Mouse (Mus musculus) right cerebral cortex, postnatal 36 days (tissue): ENCODE data around the gene Hoxa11.

ENCODE experiments used
- DNase-seq, 2 experiments: peaks; one replicate each; pipeline ENCODE4 v3.0.0; 2022; ENCODE audit warnings: low spot score in 2 of 2, mixed read lengths in 1 of 2

The Hoxa11 gene

GRCm38 (mm10) chr6:52220003-52220864 lies 25.4 kb downstream of the Hoxa11 start:
- DNase-seq = no peak

DNA sequence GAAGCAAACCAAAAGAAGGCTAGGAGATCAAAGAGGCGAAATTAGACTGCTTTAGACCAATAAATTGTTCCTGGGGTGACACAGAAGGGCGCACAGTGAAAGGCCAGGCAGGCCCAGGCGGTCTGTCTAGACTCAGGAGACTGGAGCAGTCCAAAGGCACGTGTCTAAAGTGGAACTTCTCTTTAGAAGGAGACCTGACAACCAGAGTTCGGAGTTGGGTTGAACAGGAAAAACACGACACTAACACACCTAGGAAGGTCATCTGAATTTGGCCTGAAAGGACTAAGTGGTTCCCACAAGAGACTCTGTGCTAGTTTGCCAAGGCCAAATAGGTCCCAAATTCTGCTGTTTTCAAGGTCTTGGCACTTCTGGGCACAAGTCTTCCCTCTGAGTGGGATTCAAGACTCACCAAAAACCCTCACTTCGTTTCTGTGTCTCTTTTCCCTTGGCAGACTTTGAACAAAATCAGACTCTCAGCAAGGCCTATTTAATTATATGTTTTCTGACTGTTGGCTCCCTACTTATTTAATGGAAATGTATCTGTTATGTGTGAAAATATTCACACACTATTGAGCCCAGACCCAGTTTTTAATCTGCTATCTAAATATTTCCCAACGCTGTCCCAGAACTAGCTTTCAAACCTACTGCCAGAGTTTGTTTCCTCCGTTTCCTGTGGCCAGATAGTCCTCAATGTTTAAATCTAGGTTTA lies 26.2 kb downstream of the Hoxa11 start:
- DNase-seq = no peak

DNA sequence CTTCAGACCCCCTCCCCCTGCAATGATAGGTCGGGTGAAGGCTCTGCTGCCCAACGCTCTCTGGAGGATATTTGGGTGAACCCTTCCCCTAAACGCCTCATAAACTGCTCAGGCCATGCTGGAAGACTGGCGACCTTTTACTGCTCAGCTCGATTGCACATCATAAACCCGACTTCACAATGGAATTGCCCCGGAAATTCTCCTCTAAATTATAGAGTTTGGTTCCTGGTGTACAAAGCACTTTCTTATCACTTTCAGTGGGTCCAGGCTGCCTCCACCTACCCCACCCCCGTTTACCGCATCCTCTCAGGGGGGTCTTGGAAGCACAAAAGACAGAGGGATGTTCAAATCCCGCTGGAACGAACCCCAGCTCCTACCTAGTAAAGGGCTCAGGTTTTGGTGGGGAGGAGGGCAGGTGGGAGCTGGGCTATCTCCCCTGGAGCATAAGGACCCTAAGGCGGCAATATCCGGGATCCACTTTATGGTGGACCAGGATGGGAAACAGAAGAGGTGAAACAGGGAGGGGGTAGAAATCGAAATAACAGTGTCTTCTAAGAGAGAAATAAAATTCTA lies 26.9 kb downstream of the Hoxa11 start:
- no peak for DNase-seq

DNA sequence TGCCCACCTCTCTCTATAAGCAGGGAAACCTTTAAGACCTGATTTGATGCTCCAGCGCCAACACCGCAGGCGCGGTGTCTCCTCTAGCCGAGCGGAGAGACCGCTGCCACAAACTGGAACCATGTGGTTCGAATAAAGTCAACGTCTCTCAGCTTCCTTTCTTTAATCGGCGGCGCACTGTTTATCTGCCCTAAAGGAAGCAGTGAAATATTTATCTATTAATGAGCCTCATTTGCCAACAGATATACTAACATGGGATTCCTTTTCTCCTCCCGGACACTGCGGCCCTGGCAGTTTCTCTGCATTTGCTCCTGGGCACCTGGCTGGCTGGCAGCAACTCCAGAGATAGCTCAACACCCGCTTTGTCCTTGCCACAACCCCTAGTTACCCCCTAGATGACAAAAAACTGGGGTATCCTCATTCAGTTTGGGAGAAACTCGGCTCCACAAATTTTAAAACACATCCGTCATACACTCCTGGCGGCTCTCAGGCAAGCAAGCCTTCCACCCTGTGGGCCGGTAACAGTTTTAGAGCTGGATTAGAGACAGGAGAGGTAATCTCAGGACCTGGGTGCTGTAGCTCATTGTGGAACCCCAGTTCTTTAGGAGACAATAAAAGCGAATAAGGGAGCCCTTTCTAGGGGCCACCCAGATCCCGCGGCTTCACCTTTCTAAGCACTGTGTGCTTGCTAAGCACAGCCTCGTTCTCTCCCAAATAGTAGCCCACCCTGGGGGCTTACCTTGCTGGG lies 27.5 kb downstream of the Hoxa11 start:
- DNase-seq = no peak

- no peak for DNase-seq
Observed at GRCm38 (mm10) chr6:52217459-52217768, 28.2 kb downstream of the Hoxa11 start.

DNA sequence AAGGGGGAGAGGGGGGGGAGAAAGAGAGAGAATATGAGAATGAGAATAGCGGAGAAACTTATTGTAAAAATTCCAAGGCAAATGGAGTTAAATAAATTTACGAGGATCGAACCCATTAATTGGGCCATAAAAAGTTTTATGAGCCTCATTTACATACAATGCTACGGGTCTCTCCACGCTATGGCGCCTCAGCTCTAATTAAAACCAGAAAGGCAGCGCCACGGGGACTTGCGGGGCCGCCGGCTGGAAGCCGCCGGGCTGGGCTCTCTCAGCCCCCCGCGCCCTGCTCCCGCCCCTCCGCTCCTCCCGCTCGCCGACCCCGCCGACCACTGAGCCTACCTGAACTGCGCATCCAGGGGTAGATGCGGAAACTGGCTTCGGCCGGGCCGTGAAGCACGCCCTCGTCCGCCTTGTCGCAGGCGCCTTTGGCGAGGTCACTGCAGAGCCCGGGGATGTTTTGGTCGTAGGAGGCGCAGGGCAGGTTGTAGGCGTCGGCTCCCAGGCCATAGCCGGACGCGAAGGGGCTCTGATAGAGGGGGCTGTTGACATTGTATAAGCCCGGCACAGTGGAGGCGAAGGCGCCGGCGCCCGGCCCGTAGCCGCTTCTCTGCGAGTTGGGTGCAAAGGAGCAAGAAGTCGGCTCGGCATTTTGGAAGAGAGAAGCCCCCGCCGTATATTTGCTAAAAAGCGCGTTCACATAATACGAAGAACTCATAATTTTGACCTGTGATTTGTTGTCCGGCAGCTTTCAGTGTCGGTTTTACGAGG lies 28.7 kb downstream of the Hoxa11 start:
- no peak for DNase-seq

DNA sequence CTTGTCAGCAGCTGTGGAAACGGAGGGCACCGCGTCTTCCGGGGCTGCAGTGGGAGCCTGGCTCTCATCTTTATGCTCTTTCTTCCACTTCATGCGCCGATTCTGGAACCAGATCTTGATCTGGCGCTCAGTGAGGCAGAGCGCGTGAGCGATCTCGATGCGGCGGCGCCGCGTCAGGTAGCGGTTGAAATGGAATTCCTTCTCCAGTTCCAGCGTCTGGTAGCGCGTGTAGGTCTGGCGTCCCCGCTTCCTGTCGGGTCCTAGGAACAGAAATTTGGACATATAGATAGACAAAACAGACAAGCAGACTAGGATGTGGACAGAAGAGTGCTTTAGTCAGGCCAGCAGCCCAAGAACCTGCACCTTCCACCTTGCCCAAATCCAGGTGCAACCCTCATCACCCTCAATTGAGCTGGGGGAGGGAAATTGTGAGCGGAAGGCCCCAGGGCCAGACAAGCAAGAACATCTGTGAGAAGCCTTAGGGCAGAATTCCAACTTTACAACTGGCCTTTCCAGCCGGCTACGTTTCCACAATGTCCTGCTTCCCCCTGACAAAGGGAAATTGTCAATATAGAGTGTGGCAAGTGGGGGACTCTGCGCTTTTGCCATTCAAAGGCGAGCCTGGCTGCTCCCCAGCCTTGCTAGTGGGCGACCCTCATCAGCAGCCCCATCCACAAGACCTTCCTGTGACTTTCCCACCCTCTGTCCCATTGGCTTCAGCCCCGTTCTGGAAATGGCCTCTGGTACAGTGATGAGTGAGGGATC lies 29.7 kb downstream of the Hoxa11 start:
- no peak for DNase-seq

DNA sequence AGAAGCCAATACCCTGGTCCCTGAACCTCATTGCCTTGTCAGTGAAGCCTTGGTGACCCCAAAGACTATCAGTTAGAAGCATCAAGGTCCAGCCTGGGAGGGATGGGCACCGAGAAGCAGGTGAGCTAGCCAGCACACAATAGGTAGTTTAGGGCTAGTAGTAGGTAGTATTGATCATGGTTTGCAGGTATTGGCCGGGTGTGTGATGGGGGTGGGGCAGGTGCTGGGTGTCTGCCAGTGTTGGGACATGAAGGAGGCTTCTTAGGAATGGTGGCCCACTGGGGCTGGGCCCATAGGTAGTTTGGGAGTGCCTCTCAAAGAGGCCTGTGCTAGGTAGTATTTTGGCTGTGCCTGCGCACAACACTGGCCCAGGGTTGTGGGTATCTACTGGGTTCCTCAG lies 30.5 kb downstream of the Hoxa11 start:
- DNase-seq = no peak

GRCm38 (mm10) chr6:52214271-52214670 lies 31.3 kb downstream of the Hoxa11 start:
- DNase-seq = no peak

GRCm38 (mm10) chr6:52213119-52213986 lies 32.3 kb downstream of the Hoxa11 start, which contains the start of the genes Hoxa3 and Gm28308:
TSS of gene Hoxa3 (minus strand) at chr6:52213336.
TSS of gene Gm28308 (minus strand) at chr6:52213339.
- DNase-seq = no peak

GRCm38 (mm10) chr6:52212556-52213118 lies 33.0 kb downstream of the Hoxa11 start:
- no peak for DNase-seq

DNA sequence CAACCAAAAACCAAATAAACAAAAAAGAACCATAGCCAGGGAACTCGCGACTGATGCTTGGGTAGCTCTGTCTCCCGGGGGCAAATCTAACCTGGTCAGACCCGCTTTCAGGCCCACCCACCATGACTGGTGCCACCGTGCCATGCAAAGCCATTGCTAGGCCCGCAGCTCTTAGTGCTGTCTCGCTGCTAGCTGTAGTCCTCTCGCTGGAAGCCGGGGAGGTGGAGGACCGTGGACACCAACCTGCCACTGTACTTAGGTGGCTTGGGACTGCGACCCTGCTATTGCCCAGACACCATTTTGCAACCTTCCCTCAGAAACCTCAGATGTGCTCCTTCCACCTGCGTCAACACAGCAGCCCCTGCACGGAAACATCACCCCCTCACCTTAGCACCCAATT lies 33.6 kb downstream of the Hoxa11 start:
- no peak for DNase-seq

DNA sequence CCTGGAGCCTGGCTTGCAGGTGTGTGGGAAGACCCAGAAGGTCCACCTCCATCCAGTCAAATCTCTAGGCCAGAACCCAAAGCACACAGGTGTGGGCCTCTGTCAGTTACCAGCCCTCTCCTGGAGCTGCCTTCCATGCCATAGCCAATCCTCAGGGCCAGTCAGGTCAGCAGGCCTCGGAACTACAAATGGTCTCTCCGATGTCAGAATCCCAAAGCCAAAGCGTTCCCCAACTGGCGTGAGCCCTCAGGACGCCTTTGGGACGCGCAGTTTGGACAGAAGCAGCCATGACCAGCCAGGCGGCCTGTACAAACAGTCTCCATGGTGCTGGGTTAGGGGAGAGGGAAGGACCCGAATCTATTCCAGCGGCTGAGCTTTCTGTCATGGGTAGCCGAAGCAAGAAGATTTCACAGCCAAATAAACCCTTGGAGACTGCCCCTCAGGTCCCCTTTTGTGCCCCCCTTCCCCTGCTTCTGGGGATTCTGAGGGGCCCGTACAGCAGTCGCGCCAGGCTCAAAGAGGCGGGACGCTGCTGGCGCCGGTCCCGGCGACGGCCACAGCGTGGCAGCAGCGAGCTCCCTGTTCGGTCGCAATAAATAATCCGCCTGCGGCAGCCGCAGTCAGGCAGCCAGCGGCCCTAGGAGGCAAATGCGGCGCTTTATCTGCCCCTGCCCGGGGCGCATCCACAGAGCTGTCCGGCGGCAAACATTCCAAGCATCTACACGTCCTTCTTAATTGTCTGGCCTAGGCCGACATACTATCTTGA lies 34.3 kb downstream of the Hoxa11 start:
- DNase-seq = peak in 1 of 2 experiments; percentile 37

DNA sequence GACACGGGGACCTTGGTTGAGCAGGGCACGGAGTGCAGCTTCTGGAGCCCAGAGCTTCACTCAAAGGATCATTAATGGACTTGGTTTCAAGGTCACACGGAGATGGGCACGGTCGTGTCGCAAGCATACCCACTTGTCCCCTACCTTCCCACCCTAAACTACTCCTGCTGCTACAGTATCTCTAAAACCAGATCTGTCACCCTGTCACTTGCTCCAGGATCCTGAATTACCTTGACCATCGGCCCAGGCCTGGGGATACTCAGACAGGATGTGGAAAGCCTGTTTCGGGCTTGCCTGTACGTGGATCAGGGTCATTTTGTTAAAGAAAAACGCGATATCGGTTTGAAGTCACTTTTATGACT lies 35.9 kb downstream of the Hoxa11 start:
- DNase-seq = no peak

DNA sequence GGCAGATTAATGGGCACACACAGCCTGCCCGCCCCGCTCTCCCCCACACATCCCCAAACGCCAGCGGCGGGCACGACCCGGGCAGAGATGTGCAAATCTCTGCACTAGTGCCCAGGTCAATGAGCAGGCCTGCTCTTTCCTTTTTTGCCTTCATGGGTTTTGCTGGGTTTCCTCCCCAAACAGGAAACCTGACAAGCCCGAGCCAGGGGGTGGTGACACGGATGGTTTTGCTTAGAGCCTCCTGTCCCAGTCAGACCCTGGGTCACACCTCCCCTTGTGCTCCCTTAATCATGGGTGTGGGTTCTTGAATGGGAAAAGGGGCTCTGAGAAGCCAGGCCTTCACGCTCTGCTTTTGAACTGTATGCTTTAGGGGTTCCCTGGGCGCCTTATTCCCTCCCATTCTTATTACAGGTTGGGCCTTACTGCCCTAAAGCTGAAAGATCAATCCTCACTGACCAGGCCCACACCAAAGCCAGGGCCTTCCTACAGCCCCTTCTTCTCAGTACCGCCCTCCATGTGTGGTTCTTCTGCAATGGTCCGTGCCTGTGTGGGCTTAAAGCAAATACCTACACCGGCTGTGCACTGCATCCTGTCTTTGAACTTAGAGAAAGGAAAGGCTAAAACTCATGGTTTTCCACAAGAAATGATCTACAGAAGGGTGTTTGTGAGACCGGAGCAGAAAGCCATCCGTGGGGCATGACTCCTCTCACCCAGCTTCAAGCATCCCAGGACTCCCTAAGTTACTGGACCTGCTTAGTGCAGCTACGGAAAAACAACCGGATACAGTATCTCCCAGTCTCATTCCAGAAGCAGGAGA lies 36.5 kb downstream of the Hoxa11 start:
- DNase-seq = no peak

- no peak for DNase-seq
Observed at GRCm38 (mm10) chr6:52208072-52208867, 37.3 kb downstream of the Hoxa11 start, which contains the start of gene Hoxa6. TSS of gene Hoxa6 (minus strand) at chr6:52208722.

GRCm38 (mm10) chr6:52207684-52207976 lies 38.0 kb downstream of the Hoxa11 start:
- no peak for DNase-seq
